Mouse (Mus musculus): ENCODE measurements around the gene Bpifb1. TPM values are rescaled to one million over a fixed set of nuclear protein-coding genes. Genes with fewer than 3 reads are reported as not detected.
"Not testable (repeated sequence)": the region's sequence is repeated elsewhere in the genome, so short reads cannot be mapped to it uniquely, and the experiment has no call there.

The Bpifb1 gene
- polyA plus RNA-seq, 1 experiment from 2014 or later, result not detected

- Histone ChIP-seq H3K4me1 (peaks cover 18% of the 10 kb centered on the region), H3K36me3 (ENCODE audit: poor library complexity, severe bottlenecking) (no peaks in the 10 kb centered on the region), H3K9ac (no peak overlapping the region), H3K4me3 (no peak overlapping the region), H3K27ac (no peak overlapping the region), H3K4me2 (no peak overlapping the region), H3K27me3 (no peaks in the 10 kb centered on the region), H3K9me3 (replicated peaks) (no peaks in the 10 kb centered on the region)
- no peak for ATAC-seq
- WGBS, result 80% methylated on average over 5 of the region's 5 CpGs
Measured at GRCm38 (mm10) chr2:154219950-154220349, 29.3 kb downstream of the Bpifb1 start.

GRCm38 (mm10) chr2:154223265-154223916 lies 32.8 kb downstream of the Bpifb1 start, which contains the start of gene Bpifb5:
Gene Bpifb5 (plus strand): TSS chr2:154223742.
- Histone ChIP-seq H3K27me3 (no peaks in the 10 kb centered on the region), H3K9ac (peak within 1 kb of the TSS; percentile 16; the same call in 1 of the 2 replicates), H3K4me1 (peaks cover 18% of the 10 kb centered on the region), H3K36me3 (ENCODE audit: poor library complexity, severe bottlenecking) (no peaks in the 10 kb centered on the region), H3K4me2 (peak within 1 kb of the TSS; percentile 38), H3K27ac (no peak within 1 kb of the TSS), H3K9me3 (replicated peaks) (no peaks in the 10 kb centered on the region), H3K4me3 (no peak within 1 kb of the TSS)
- ATAC-seq, result peak; percentile 90
- WGBS, result 4% methylated on average over 14 of the region's 14 CpGs

- H3K4me1 ChIP-seq, result peaks cover 18% of the 10 kb centered on the region
- no peaks in the 10 kb centered on the region for H3K27me3 ChIP-seq
- H3K9me3 ChIP-seq (replicated peaks), result no peaks in the 10 kb centered on the region
- no peak overlapping the region for H3K4me3 ChIP-seq
- no peaks in the 10 kb centered on the region for H3K36me3 ChIP-seq (ENCODE audit: poor library complexity, severe bottlenecking)
- ATAC-seq, result peak; percentile 37; the same call in 1 of the 2 replicates
- peak overlapping the region; percentile 38 for H3K4me2 ChIP-seq
- no peak overlapping the region for H3K27ac ChIP-seq
- 5% methylated on average over 2 of the region's 2 CpGs for WGBS
- peak overlapping the region; percentile 16; the same call in 1 of the 2 replicates for H3K9ac ChIP-seq
Measured at GRCm38 (mm10) chr2:154223917-154224273, 33.3 kb downstream of the Bpifb1 start.

GRCm38 (mm10) chr2:154226991-154227390 lies 36.4 kb downstream of the Bpifb1 start:
- whole genome bisulfite sequencing, result 79% methylated on average over 4 of the region's 4 CpGs
- no peak overlapping the region for H3K27ac ChIP-seq
- no peak for ATAC-seq

GRCm38 (mm10) chr2:154227830-154228229 lies 37.2 kb downstream of the Bpifb1 start:
- Histone ChIP-seq H3K4me2 (no peak overlapping the region), H3K36me3 (ENCODE audit: poor library complexity, severe bottlenecking) (no peaks in the 10 kb centered on the region), H3K9ac (no peak overlapping the region), H3K9me3 (replicated peaks) (no peaks in the 10 kb centered on the region), H3K4me3 (no peak overlapping the region), H3K27ac (no peak overlapping the region), H3K27me3 (no peaks in the 10 kb centered on the region), H3K4me1 (peaks cover 14% of the 10 kb centered on the region)
- WGBS, result 89% methylated on average over 5 of the region's 5 CpGs
- ATAC-seq, result no peak

More at GRCm38 (mm10) chr2:154226991-154227390, 36.4 kb downstream of the Bpifb1 start:
- H3K9me3 ChIP-seq (replicated peaks), result no peaks in the 10 kb centered on the region
- no peak overlapping the region for H3K4me3 ChIP-seq
- no peak overlapping the region for H3K4me2 ChIP-seq
- H3K36me3 ChIP-seq (ENCODE audit: poor library complexity, severe bottlenecking), result no peaks in the 10 kb centered on the region
- no peaks in the 10 kb centered on the region for H3K27me3 ChIP-seq
- H3K4me1 ChIP-seq, result peaks cover 18% of the 10 kb centered on the region
- no peak overlapping the region for H3K9ac ChIP-seq

- no peak overlapping the region for H3K4me2 ChIP-seq
- H3K9ac ChIP-seq, result no peak overlapping the region
- ATAC-seq, result no peak
- no peaks in the 10 kb centered on the region for H3K4me1 ChIP-seq
- no peaks in the 10 kb centered on the region for H3K9me3 ChIP-seq (replicated peaks)
- WGBS, result 90% methylated on average over 6 of the region's 6 CpGs
- H3K27ac ChIP-seq, result no peak overlapping the region
- no peaks in the 10 kb centered on the region for H3K36me3 ChIP-seq (ENCODE audit: poor library complexity, severe bottlenecking)
- no peak overlapping the region for H3K4me3 ChIP-seq
- H3K27me3 ChIP-seq, result no peaks in the 10 kb centered on the region
Measured at GRCm38 (mm10) chr2:154233426-154233825, 42.8 kb downstream of the Bpifb1 start.

- no peaks in the 10 kb centered on the region for H3K27me3 ChIP-seq
- no peak overlapping the region for H3K9ac ChIP-seq
- H3K36me3 ChIP-seq (ENCODE audit: poor library complexity, severe bottlenecking), result no peaks in the 10 kb centered on the region
- no peak overlapping the region for H3K27ac ChIP-seq
- H3K4me2 ChIP-seq, result no peak overlapping the region
- no peak for ATAC-seq
- no peaks in the 10 kb centered on the region for H3K4me1 ChIP-seq
- WGBS, result 88% methylated on average over 6 of the region's 6 CpGs
- H3K9me3 ChIP-seq (replicated peaks), result no peaks in the 10 kb centered on the region
- no peak overlapping the region for H3K4me3 ChIP-seq
Measured at GRCm38 (mm10) chr2:154240771-154241170, 50.2 kb downstream of the Bpifb1 start.

- H3K4me2 ChIP-seq; ATAC-seq; H3K4me3 ChIP-seq; H3K9me3 ChIP-seq (replicated peaks); H3K27me3 ChIP-seq; H3K36me3 ChIP-seq (ENCODE audit: poor library complexity, severe bottlenecking); H3K9ac ChIP-seq; H3K4me1 ChIP-seq; H3K27ac ChIP-seq: not testable (repeated sequence)
- WGBS, result 94% methylated on average over 11 of the region's 12 CpGs
Measured at GRCm38 (mm10) chr2:154242726-154243125, 52.1 kb downstream of the Bpifb1 start.

- no peak for ATAC-seq
- Histone ChIP-seq H3K27ac (no peak overlapping the region), H3K9me3 (replicated peaks) (no peaks in the 10 kb centered on the region), H3K36me3 (ENCODE audit: poor library complexity, severe bottlenecking) (no peaks in the 10 kb centered on the region), H3K4me1 (no peaks in the 10 kb centered on the region), H3K4me3 (no peak overlapping the region), H3K4me2 (no peak overlapping the region), H3K27me3 (no peaks in the 10 kb centered on the region), H3K9ac (no peak overlapping the region)
- WGBS, result 91% methylated on average over 10 of the region's 10 CpGs
Measured at GRCm38 (mm10) chr2:154243356-154244036, 52.9 kb downstream of the Bpifb1 start.

GRCm38 (mm10) chr2:154245322-154245721 lies 54.7 kb downstream of the Bpifb1 start:
- Histone ChIP-seq H3K4me3 (no peak overlapping the region), H3K27me3 (no peaks in the 10 kb centered on the region), H3K9ac (no peak overlapping the region), H3K4me1 (no peaks in the 10 kb centered on the region), H3K4me2 (no peak overlapping the region), H3K27ac (no peak overlapping the region), H3K9me3 (replicated peaks) (no peaks in the 10 kb centered on the region), H3K36me3 (ENCODE audit: poor library complexity, severe bottlenecking) (no peaks in the 10 kb centered on the region)
- no peak for ATAC-seq
- WGBS, result 93% methylated on average over 5 of the region's 5 CpGs

GRCm38 (mm10) chr2:154255254-154255653 lies 64.6 kb downstream of the Bpifb1 start:
- not testable (repeated sequence) for H3K36me3 ChIP-seq (ENCODE audit: poor library complexity, severe bottlenecking); H3K4me3 ChIP-seq; H3K9me3 ChIP-seq (replicated peaks); H3K9ac ChIP-seq; H3K27ac ChIP-seq; H3K4me1 ChIP-seq; ATAC-seq; H3K4me2 ChIP-seq; H3K27me3 ChIP-seq
- 91% methylated on average over 2 of the region's 4 CpGs for WGBS

GRCm38 (mm10) chr2:154255770-154256169 lies 65.2 kb downstream of the Bpifb1 start:
- no peaks in the 10 kb centered on the region for H3K36me3 ChIP-seq (ENCODE audit: poor library complexity, severe bottlenecking)
- 70% methylated on average over 4 of the region's 4 CpGs for WGBS
- ATAC-seq, result no peak
- H3K9me3 ChIP-seq (replicated peaks), result no peaks in the 10 kb centered on the region
- H3K4me2 ChIP-seq, result no peak overlapping the region
- H3K27ac ChIP-seq, result no peak overlapping the region
- H3K4me3 ChIP-seq, result no peak overlapping the region
- H3K4me1 ChIP-seq, result no peaks in the 10 kb centered on the region
- H3K27me3 ChIP-seq, result no peaks in the 10 kb centered on the region
- no peak overlapping the region for H3K9ac ChIP-seq

Measured in forebrain, embryonic 13.5 days (tissue).